Mouse (Mus musculus) frontal cortex, postnatal 25 days (tissue): Measurements from ENCODE around the gene Tmem151a.
A peak's percentile ranks its signal among the peaks of the same experiment; 100 is the strongest.

Experiments used
- DNase-seq, 2 experiments: peaks; one replicate each; pipeline ENCODE4 v3.0.0; 2022; ENCODE audit warnings: low spot score in 2 of 2

The Tmem151a gene

DNA sequence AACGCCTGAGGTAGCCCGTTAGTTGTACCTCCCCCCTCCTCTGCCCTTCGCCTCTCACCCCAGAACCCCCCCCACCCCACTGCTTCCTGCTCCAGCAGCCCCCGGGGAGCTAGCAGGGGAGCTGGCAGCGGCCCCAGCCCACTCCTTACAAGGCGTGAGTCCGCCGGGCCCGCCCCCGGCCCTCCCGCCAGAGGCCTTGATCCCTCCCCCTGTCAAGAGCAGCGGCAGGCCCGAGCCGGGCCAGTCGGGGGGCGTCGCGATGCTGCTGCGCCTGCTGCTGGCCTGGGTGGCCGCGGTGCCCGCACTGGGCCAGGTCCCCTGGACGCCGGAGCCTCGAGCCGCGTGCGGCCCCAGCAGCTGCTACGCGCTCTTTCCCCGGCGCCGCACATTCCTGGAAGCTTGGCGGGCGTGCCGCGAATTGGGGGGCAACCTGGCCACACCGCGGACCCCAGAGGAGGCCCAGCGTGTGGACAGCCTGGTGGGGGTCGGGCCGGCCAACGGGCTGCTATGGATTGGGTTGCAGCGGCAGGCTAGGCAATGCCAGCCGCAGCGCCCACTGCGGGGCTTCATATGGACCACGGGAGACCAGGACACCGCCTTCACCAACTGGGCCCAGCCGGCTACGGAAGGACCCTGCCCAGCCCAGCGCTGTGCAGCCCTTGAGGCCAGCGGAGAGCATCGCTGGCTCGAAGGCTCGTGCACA, 17.3 kb downstream of the Tmem151a start, which contains the start of gene Cd248:
Gene Cd248, plus strand, starts transcription at position 212 of the 703 bp plus-strand sequence.
- no peak for DNase-seq

- no peak for DNase-seq
Observed at GRCm38 (mm10) chr19:5067040-5067799, 18.1 kb downstream of the Tmem151a start.

DNA sequence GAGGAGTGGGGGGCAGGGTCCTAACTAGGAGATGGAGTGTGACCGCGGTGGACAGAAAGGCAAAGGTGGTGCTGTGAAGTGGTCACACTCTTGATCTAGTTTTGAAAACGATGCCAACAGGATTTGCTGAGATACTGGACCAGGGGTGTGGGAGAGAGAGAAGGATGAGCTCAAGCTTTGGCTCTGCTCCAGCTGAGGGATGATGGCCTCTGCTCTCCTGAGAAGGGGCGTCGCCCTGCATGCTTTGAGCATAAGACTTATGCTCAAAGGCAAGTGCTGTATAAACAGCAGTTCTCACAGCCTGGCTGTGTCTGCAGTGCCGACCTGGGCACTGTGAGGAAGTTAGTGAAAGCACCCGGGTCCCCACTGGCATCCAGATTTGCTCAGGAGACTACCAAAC, 20.2 kb downstream of the Tmem151a start:
- DNase-seq: no peak

DNA sequence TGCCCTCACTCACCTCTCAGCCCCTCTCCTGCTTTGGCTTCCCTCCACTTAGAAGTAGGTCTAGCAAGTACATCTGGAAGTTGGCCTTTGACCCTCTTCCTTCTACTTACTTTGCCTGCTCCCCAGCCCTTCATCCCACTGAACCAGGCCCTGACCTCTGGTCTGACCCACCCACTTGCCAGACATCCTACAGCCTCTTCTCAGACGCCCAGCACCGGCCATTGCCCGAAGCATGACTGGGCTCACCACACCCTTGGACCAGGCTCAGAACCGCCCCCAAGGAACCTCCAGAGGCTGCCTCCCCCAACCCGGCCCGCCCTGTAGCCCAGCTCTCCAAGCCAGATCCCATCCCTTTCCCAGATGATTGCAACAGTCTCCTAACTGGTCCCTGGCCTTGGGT, 22.9 kb downstream of the Tmem151a start:
- no peak for DNase-seq

GRCm38 (mm10) chr19:5062041-5062440, 23.3 kb downstream of the Tmem151a start:
- no peak for DNase-seq

- no peak for DNase-seq
Observed at GRCm38 (mm10) chr19:5060365-5061330, 24.7 kb downstream of the Tmem151a start.

- DNase-seq: no peak
Observed at GRCm38 (mm10) chr19:5058801-5059771, 26.2 kb downstream of the Tmem151a start.

GRCm38 (mm10) chr19:5057876-5058775, 27.2 kb downstream of the Tmem151a start:
- no peak for DNase-seq

GRCm38 (mm10) chr19:5056251-5056650, 29.1 kb downstream of the Tmem151a start:
- no peak for DNase-seq

DNA sequence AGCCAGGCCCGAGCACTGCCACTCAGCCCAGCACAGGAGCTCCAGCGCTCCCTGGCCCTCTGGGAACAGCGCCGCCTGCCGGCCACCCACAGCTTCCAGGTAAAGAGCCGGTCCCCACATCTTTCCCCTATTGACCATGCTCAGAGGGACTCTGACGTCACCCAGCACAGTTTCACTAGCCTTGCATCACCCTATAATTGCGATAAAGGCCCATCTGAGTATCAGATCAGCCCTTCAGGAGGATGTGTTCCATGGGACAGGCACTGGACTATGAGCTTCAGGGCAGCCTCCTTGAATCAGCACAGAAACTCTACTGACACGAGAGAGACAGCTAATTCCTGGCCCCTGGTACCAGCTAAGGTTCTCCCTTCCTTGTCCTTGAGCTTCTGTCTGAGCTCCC, 31.4 kb downstream of the Tmem151a start:
- no peak for DNase-seq

DNA sequence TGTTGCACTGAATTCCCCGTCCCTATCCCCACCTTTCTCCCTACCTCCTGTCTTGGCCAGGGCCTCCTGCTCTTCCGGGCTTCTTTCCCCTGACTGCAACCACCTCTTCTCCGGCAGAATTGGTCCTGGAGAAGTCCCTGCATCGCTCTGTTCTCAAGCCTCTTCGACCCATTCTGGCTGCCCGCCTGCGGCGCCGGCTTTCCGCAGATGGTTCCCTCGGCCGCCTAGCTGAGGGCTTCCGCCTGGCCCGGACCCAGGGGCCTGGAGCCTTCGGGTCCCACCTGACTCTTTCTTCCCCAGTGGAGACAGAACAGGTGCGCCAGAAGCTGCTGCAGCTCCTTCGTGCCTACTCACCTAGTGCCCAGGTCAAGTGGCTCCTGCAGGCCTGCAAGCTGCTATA, 32.5 kb downstream of the Tmem151a start:
- DNase-seq: no peak

GRCm38 (mm10) chr19:5052166-5052822, 33.0 kb downstream of the Tmem151a start:
- DNase-seq: no peak

- DNase-seq: no peak
Observed at GRCm38 (mm10) chr19:5051515-5051914, 33.8 kb downstream of the Tmem151a start.

DNA sequence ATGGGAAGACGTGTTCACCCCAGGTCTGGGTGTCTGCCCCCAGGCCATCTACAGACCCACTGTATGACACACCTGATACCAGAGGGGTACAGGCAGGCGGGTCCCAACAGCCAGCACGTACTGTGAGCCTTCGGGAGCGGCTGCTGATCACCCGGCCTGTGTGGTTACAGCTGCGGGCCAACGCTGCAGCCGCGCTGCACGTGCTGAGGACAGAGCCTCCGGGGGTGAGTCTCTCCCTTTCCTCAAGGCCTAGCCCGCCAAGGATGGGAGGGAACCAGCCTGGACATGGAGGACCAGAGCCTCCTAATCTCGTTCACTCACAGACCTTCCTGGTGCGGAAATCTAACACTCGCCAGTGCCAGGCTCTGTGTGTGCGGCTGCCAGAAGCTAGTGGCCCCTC, 34.3 kb downstream of the Tmem151a start:
- DNase-seq: no peak

DNA sequence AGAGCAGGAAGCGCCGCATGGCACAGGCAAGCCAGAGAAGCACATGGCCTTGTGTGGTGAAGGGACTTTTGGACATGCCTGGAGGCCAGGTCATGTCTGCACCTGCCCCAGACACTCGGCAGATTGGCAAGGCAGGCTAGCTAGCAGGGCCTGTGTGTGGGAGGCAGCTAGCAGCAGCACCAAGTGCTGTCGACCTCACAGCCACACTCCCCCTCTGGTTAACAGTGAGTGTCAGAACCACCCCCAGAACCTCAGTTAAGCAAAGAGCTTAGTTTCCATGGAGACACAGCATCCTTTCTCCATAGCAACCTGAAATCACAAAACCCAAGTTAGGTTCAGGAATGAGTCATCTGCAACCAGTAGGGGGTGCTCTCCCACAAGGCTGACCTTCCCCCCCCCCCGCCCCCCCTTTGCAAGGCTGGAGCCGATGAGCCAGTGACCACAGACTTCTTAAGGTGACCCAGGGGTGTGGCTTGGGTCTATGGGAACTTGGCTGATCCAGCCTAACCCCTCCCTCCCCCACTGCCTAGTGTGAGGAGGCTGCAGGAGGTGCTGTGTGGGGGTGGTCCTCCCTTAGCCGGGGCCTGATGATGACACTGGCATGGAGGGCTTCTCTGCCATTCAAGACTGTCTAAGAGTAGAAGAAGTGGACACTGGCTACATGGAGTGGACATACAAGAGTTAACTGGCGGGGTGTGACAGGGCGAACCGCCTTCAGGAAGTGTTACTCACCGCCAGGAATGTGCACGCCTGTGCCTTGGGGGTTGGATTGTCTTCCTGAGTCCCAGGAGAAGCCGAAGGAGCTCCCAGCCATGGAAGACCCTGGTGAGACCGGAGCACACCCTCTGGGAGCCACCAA, 35.1 kb downstream of the Tmem151a start, which contains the start of gene Rin1:
Gene Rin1, plus strand, starts transcription at position 435 of the 859 bp plus-strand sequence.
- peak in 1 of 2 experiments; percentile 55 for DNase-seq

GRCm38 (mm10) chr19:5049325-5049724, 36.0 kb downstream of the Tmem151a start:
- no peak for DNase-seq

DNA sequence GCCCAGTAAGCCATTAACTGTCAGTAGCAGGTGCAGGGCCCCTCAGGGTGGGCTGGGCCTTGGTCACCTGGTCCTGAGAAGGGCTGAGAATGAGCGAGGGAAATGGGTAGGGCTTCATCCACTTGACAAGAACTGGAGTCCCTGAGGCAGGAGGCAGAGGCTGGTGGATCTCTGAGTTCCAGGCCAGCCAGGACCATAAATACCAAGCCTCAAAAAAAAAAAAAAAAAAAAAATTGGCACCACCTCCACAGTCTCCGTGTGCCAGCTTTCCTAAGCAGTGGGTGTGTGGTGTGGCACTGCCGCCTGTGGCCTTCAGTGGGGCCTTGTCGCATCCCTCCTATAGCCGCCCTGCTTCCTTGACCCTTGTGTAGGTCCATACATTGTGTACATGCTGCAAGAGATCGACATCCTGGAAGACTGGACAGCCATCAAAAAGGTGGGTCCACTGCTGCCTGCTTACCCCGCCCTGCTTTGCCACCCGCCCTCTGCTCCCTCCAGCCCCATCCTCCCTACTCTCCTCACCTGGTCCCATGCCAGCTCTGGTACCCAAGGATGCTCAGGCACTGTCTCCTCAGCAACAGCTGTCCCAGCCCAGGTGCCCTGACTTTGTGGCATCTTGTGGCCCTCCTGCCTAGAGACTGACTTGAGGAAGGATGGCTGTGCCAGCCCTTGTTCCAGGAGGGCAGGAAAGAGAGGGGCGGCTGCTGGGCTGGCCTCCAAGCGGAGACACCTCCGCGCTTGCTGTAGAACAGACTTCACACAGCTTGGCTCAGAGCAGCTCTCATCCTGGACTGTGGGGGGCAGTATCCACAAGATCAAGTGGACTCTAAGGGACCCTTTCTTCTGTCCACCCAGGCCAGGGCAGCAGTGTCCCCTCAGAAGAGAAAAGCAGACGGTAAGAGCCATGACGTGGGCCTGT, 36.9 kb downstream of the Tmem151a start:
- peak in 1 of 2 experiments; percentile 55 for DNase-seq
